Comparison of ENCODE assay signal across 23 mouse cellular contexts in the genomic region with DNA sequence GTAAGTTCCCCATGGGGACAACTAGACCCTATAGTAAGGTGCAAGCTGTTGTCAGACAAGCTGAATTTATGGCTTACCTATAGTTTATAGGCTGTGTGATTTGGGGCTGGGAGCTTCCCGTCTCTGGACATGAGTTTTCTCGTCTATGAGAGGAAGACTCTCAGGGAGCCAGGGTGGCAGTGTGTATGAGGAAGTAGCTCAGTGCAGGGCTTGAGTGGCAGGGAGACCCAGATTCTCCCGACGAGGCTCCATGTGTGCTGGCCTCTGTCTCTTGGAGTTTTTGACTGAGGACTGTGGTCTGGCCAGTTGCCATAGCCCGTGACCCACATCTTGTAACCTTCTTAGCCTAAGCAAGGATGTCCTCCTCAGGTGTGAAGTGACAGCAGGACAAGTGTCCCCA. TPM values are rescaled to one million over a fixed set of nuclear protein-coding genes. Genes with fewer than 3 reads are reported as not detected.
DNase-seq lines count a peak whose midpoint lies in the region; ATAC-seq and TF ChIP-seq lines count a peak whose summit lies in the region.
"Had no signal": no experiment of that assay in that cellular context is flagged by ENCODE, and none has a peak within 500 bp of the region (broad histone marks: within the 10 kb centered on the region; RNA-seq: fewer than 3 reads in every experiment).

No protein-coding gene starts in this region.

- TF ChIP-seq POLR2A in heart, adult 2 months (IDR thresholded peaks at IDR 0.05; ENCODE audit: insufficient read depth, low read depth, low read length), result no peak

- H3K79me2 ChIP-seq in heart, adult 2 months (replicated peaks; ENCODE audit: control insufficient read depth, insufficient read depth, low read length), result no peaks in the 10 kb centered on the region; the same call in 1 of the 2 replicates

- no peak overlapping the region for H3K4me2 ChIP-seq in heart, embryonic 11.5 days
- H3K4me2 ChIP-seq: embryonic facial prominence, embryonic 12.5 days; forebrain, embryonic 13.5 days; forebrain, embryonic 15.5 days had no signal

- H3K9ac ChIP-seq in heart, adult 2 months (ENCODE audit: low read depth, low read length), result no peak overlapping the region
- no peak overlapping the region for H3K9ac ChIP-seq in heart, embryonic 11.5 days (ENCODE audit: low read depth, low read length)
- H3K9ac ChIP-seq: embryonic facial prominence, embryonic 12.5 days; forebrain, embryonic 13.5 days; forebrain, embryonic 15.5 days; forebrain, postnatal 0 days had no signal

- H3K36me3 ChIP-seq in heart, adult 2 months (ENCODE audit: control insufficient read depth, insufficient read depth, low read length), result peaks cover 2% of the 10 kb centered on the region; the same call in 1 of the 2 replicates
- H3K36me3 ChIP-seq in heart, embryonic 11.5 days (ENCODE audit: control insufficient read depth, insufficient read depth, low read length), result no peaks in the 10 kb centered on the region
- H3K36me3 ChIP-seq: embryonic facial prominence, embryonic 10.5 days; embryonic facial prominence, embryonic 12.5 days; forebrain, embryonic 15.5 days had no signal

- ATAC-seq in heart, embryonic 11.5 days (replicated peaks; ENCODE audit: insufficient number of reproducible peaks, low FRiP score, low TSS enrichment), result no peak
- ATAC-seq in common myeloid progenitor, adult 5-6 weeks (replicated peaks; ENCODE audit: low read depth, poor library complexity, severe bottlenecking), result peak; percentile 65
- ATAC-seq in hematopoietic stem cell, adult 5-6 weeks (replicated peaks in 1 of 2; ENCODE audit: insufficient read depth in 1 of 2, low FRiP score in 2 of 2, low TSS enrichment in 1 of 2, low read depth in 1 of 2, poor library complexity in 2 of 2, severe bottlenecking in 2 of 2), result peak; percentile 53 to 54; a peak in 3 of 4 replicates
- peak; percentile 56 for ATAC-seq in megakaryocyte progenitor cell, adult 5-6 weeks (replicated peaks; ENCODE audit: poor library complexity)
- ATAC-seq: forebrain, embryonic 13.5 days; forebrain, embryonic 15.5 days; forebrain, postnatal 0 days had no signal

- intact Hi-C loops in heart, adult 2 months (cut with DNase I), result loop anchor here (10.0 kb wide), 1 partner anchor 52 kb away; no protein-coding TSS in a partner anchor

- H3K4me1 ChIP-seq in heart, adult 2 months (ENCODE audit: control insufficient read depth, insufficient read depth, low read length), result peaks cover 30% of the 10 kb centered on the region
- H3K4me1 ChIP-seq in heart, embryonic 11.5 days (ENCODE audit: control insufficient read depth, insufficient read depth, low read length), result 0 out of 2 replicates have a peak, but pooled peaks cover 4% of the 10 kb centered on the region

- no peaks in the 10 kb centered on the region for H3K9me3 ChIP-seq in heart, embryonic 11.5 days (replicated peaks; ENCODE audit: control insufficient read depth, low read length)
- H3K9me3 ChIP-seq: embryonic facial prominence, embryonic 10.5 days; embryonic facial prominence, embryonic 12.5 days; forebrain, embryonic 13.5 days; forebrain, embryonic 15.5 days had no signal

- TF ChIP-seq CTCF in heart, adult 2 months (IDR thresholded peaks at IDR 0.05), result no peak

- H3K27me3 ChIP-seq in heart, adult 2 months (ENCODE audit: control insufficient read depth, insufficient read depth, low read length), result no peaks in the 10 kb centered on the region
- 0 out of 2 replicates have a peak, but pooled peaks cover 2% of the 10 kb centered on the region for H3K27me3 ChIP-seq in heart, embryonic 11.5 days (ENCODE audit: control insufficient read depth, insufficient read depth, low read length)
- H3K27me3 ChIP-seq: embryonic facial prominence, embryonic 12.5 days; forebrain, embryonic 15.5 days had no signal

- 47% methylated on average over 5 of the region's 5 CpGs for WGBS in heart, adult 2 months
- WGBS in heart, embryonic 11.5 days (ENCODE audit: insufficient replicate concordance), result 67% methylated on average over 5 of the region's 5 CpGs

- no peak for TF ChIP-seq EP300 in heart, adult 2 months (IDR thresholded peaks at IDR 0.05; ENCODE audit: insufficient read depth, low read depth, low read length)

- peak overlapping the region; percentile 93 for H3K27ac ChIP-seq in heart, adult 2 months
- H3K27ac ChIP-seq in heart, embryonic 11.5 days (ENCODE audit: low read depth, low read length), result no peak overlapping the region
- H3K27ac ChIP-seq: embryonic facial prominence, embryonic 10.5 days; embryonic facial prominence, embryonic 12.5 days; forebrain, embryonic 13.5 days; forebrain, embryonic 15.5 days had no signal

- no peak for DNase-seq in heart, adult 2 months
- DNase-seq in lung, postnatal 25 days (ENCODE audit: low spot score), result no peak
- DNase-seq in spleen, postnatal 14 days (ENCODE audit: low spot score in 2 of 2), result no peak
- DNase-seq in cerebellum, postnatal 14 days, result no peak
- DNase-seq: adrenal gland, adult 2 months; adrenal gland, postnatal 10 days; adrenal gland, postnatal 25 days; cerebellum, adult 11-12 months; cerebellum, adult 2 months; cerebellum, adult 9-10 months; cerebellum, postnatal 10 days; cerebellum, postnatal 36 days; forebrain, postnatal 0 days had no signal

- no peak overlapping the region for H3K4me3 ChIP-seq in heart, adult 2 months
- no peak overlapping the region for H3K4me3 ChIP-seq in heart, embryonic 11.5 days (ENCODE audit: low read depth, low read length)
- H3K4me3 ChIP-seq: embryonic facial prominence, embryonic 10.5 days; embryonic facial prominence, embryonic 12.5 days; forebrain, embryonic 13.5 days; forebrain, embryonic 15.5 days had no signal

RNA-seq across cellular contexts. Expression of gene Fgd5, which starts 33.7 kb away (rescaled TPM):
- total RNA-seq in heart, adult 2 months (2021), result 10 to 100 TPM; 21.0 to 21.8 TPM
- 12.7 and 18.4 TPM in 2 replicates for polyA plus RNA-seq in heart, adult 2 months (2012; rRNA removed)
- polyA plus RNA-seq in heart, embryonic 11.5 days (2014; fragmentation: Nextera tagmentation; extraction: Ambion mirVana), result 9.1 and 10.2 TPM in 2 replicates
- total RNA-seq in common myeloid progenitor, adult 5-6 weeks (2017), result 0.55 and 2.6 TPM in 2 replicates
- 5.6 and 7.3 TPM in 2 replicates for total RNA-seq in hematopoietic stem cell, adult 5-6 weeks (2017)
- total RNA-seq in megakaryocyte progenitor cell, adult 5-6 weeks (2015), result 0.24 and 0.32 TPM in 2 replicates
- total RNA-seq in megakaryocyte progenitor cell, adult 5-6 weeks (2017), result 0.41 TPM in 1 of 2 replicates, not detected in the other
- total RNA-seq: MEL had no signal
- polyA plus RNA-seq: C2C12 had no signal
